Mouse (Mus musculus) heart, postnatal 36 days (tissue): ENCODE results near the gene Gm20721. TPM values are rescaled to one million over a fixed set of nuclear protein-coding genes. Genes with fewer than 3 reads are reported as not detected.

Experiments
- total RNA-seq, 2 experiments: library from RNA; stranded (reverse); gene quantifications; 2 replicates each; pipeline ENCODE4 v1.2.3; 2021

The Gm20721 gene
- total RNA-seq, 2 experiments from 2014 or later = 2.4 TPM

Other genes with a start within 250 kb of the Gm20721 start
- gene Npepl1, start 236.4 kb downstream of the Gm20721 start, total RNA-seq = 10 to 100 TPM; 71.2 to 75.8 TPM
- 1,000 to 10,000 TPM; 1,171 to 1,227 TPM for gene Gnas, start 62.4 kb downstream of the Gm20721 start, total RNA-seq
- 10 to 100 TPM; 29.3 to 31.4 TPM for gene Nelfcd, start 69.1 kb upstream of the Gm20721 start, total RNA-seq
- gene Ctsz, start 92.3 kb upstream of the Gm20721 start, total RNA-seq = 10 to 100 TPM; 33.9 to 36.0 TPM
- gene Tubb1, start 104.0 kb upstream of the Gm20721 start, total RNA-seq = 1 to 10 TPM; 3.8 to 4.1 TPM
- gene Atp5e, start 117.4 kb upstream of the Gm20721 start, total RNA-seq = 1,000 to 10,000 TPM; 1,605 to 1,606 TPM
- 10 to 100 TPM; 56.5 to 65.8 TPM for gene Prelid3b, start 126.4 kb upstream of the Gm20721 start, total RNA-seq